In the genomic region with DNA sequence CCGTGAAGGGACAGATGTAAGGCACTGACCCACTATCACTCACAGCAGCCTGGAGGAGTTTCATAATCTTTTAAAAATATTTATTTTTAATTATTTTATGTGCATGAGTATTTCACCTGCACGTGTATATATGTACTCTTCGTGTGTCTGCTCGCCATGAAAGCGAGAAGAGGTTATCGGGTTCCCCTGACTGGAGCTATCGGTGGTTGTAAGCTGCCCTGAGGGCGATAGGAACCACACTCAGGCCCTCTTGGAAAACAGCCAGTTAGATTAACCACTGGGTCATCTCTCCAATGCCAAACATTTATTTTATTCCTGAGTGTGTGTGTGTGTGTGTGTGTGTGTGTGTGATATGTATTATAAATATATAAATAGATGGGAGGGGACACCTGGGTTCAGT, we compare ENCODE assay signal across 23 mouse cellular contexts. TPM values are rescaled to one million over a fixed set of nuclear protein-coding genes. Genes with fewer than 3 reads are reported as not detected.
A peak's percentile ranks its signal among the peaks of the same experiment; 100 is the strongest.
DNase-seq lines count a peak whose midpoint lies in the region; ATAC-seq and TF ChIP-seq lines count a peak whose summit lies in the region.
"Had no signal": no experiment of that assay in that cellular context is flagged by ENCODE, and none has a peak within 500 bp of the region (broad histone marks: within the 10 kb centered on the region; RNA-seq: fewer than 3 reads in every experiment).

No protein-coding gene starts in this region.

- no peak overlapping the region for H3K27ac ChIP-seq in heart, embryonic 10.5 days
- peak overlapping the region; percentile 69 for H3K27ac ChIP-seq in MEL (ENCODE audit: control insufficient read depth, low read depth, low read length)

- TF ChIP-seq CTCF in MEL (IDR thresholded peaks at IDR 0.05 in 2 of 3, conservative IDR thresholded peaks at IDR 0.05 in 1 of 3; ENCODE audit: control insufficient read depth in 1 of 3, insufficient read depth in 1 of 3, low read depth in 2 of 3, low read length in 3 of 3, poor library complexity in 1 of 3, severe bottlenecking in 1 of 3), result no peak

- peaks cover 19% of the 10 kb centered on the region for H3K36me3 ChIP-seq in heart, embryonic 10.5 days
- peaks cover 17 to 28% of the 10 kb centered on the region in 2 experiments for H3K36me3 ChIP-seq in MEL (ENCODE audit: control insufficient read depth in 1 of 2, insufficient read depth in 2 of 2, low read length in 2 of 2)

- TF ChIP-seq EP300 in MEL (IDR thresholded peaks at IDR 0.05; ENCODE audit: low read depth in 1 of 2, low read length in 2 of 2), result peak; percentile 70 to 79

- H3K79me2 ChIP-seq in MEL (ENCODE audit: control insufficient read depth, insufficient read depth, low read length, poor library complexity), result peaks cover 37% of the 10 kb centered on the region

- no peak for ATAC-seq in cerebellum, adult (ENCODE audit: insufficient number of reproducible peaks, low FRiP score, low TSS enrichment)
- ATAC-seq: activated CD4-positive, CD25-positive, alpha-beta regulatory T cell, adult 4 months; CD4-positive, CD25-positive, alpha-beta regulatory T cell, adult 4 months; Patski had no signal

- H3K9ac ChIP-seq in MEL (ENCODE audit: control insufficient read depth, low read depth, low read length, poor library complexity, severe bottlenecking), result peak overlapping the region; percentile 59

- 86% methylated on average over 8 of the region's 8 CpGs for WGBS in heart, embryonic 10.5 days

- peaks cover 14% of the 10 kb centered on the region; the same call in 1 of the 2 replicates for H3K4me1 ChIP-seq in heart, embryonic 10.5 days
- H3K4me1 ChIP-seq in MEL (ENCODE audit: control insufficient read depth in 1 of 2, insufficient read depth in 2 of 2, low read length in 2 of 2), result peaks cover 3 to 15% of the 10 kb centered on the region in 2 experiments; a peak in 3 of 4 replicates

- TF ChIP-seq POLR2A in MEL (IDR thresholded peaks at IDR 0.05; ENCODE audit: control insufficient read depth in 1 of 2, insufficient read depth in 1 of 2, low read depth in 1 of 2, low read length in 2 of 2, poor library complexity in 1 of 2), result no peak

- H3K27me3 ChIP-seq in heart, embryonic 10.5 days (ENCODE audit: insufficient read depth, poor library complexity, severe bottlenecking), result 0 out of 2 replicates have a peak, but pooled peaks cover 4% of the 10 kb centered on the region
- no peaks in the 10 kb centered on the region for H3K27me3 ChIP-seq in MEL (ENCODE audit: control insufficient read depth in 1 of 2, insufficient read depth in 2 of 2, low read length in 2 of 2)
- H3K27me3 ChIP-seq: CH12.LX, Patski had no signal

- H3K4me3 ChIP-seq in heart, embryonic 10.5 days, result no peak overlapping the region
- peak overlapping the region; percentile 35 to 64 for H3K4me3 ChIP-seq in MEL (ENCODE audit: control insufficient read depth in 1 of 2, insufficient read depth in 1 of 2, low read depth in 2 of 2, low read length in 2 of 2)

- no peaks in the 10 kb centered on the region for H3K9me3 ChIP-seq in heart, embryonic 10.5 days
- H3K9me3 ChIP-seq in MEL (replicated peaks; ENCODE audit: insufficient read depth, low read length), result no peaks in the 10 kb centered on the region
- H3K9me3 ChIP-seq: G1E had no signal

- peak; percentile 20 for DNase-seq in cerebellum, adult 9-11 months
- peak; percentile 75 for DNase-seq in heart, adult 11 months
- DNase-seq in heart, embryonic 10.5 days (ENCODE audit: low spot score), result no peak
- DNase-seq in MEL (ENCODE audit: low read depth, low spot score), result peak; percentile 65
- DNase-seq in layer of hippocampus, postnatal 36 days, result no peak
- DNase-seq: adrenal gland, adult 2 months; adrenal gland, adult 8-10 months; adrenal gland, postnatal 10 days; adrenal gland, postnatal 14 days; adrenal gland, postnatal 25 days; adrenal gland, postnatal 36 days; B cell, adult 2 months; cerebellum, adult 11 months; cerebellum, adult 11-12 months; cerebellum, adult 18-20 months; cerebellum, adult 2 months; cerebellum, adult 8-10 months had no signal

- TF ChIP-seq RAD21 in MEL (IDR thresholded peaks at IDR 0.05; ENCODE audit: low read depth, low read length), result no peak

TF ChIP-seq in MEL, 35 proteins besides CTCF, POLR2A, EP300 and RAD21:
- TF ChIP-seq E2F4 (IDR thresholded peaks at IDR 0.05; ENCODE audit: borderline replicate concordance, low read depth, low read length) (no peak), TCF12 (IDR thresholded peaks at IDR 0.05; ENCODE audit: low read depth, low read length) (peak; percentile 84), ETS1 (IDR thresholded peaks at IDR 0.05; ENCODE audit: low read depth, low read length) (peak; percentile 73), JUND (IDR thresholded peaks at IDR 0.05; ENCODE audit: low read depth, low read length) (no peak), MXI1 (IDR thresholded peaks at IDR 0.05; ENCODE audit: low read depth, low read length) (peak; percentile 71), MEF2A (IDR thresholded peaks at IDR 0.05; ENCODE audit: extremely low read depth, insufficient replicate concordance, low read depth, low read length, poor library complexity, severe bottlenecking) (no peak), ZKSCAN1 (IDR thresholded peaks at IDR 0.05; ENCODE audit: low read depth, low read length) (no peak), USF1 (IDR thresholded peaks at IDR 0.05; ENCODE audit: low read depth, low read length) (no peak), ZNF384 (IDR thresholded peaks at IDR 0.05; ENCODE audit: low read depth, low read length) (no peak), TAL1 (IDR thresholded peaks at IDR 0.05; ENCODE audit: low read length) (peak; percentile 57), BHLHE40 (IDR thresholded peaks at IDR 0.05; ENCODE audit: borderline replicate concordance, low read depth, low read length) (peak; percentile 73; the same call in 1 of the 2 replicates), TBP (IDR thresholded peaks at IDR 0.05; ENCODE audit: low read depth, low read length) (0 out of 2 replicates have a peak, but pooled peaks have one; percentile 19), MAFK (IDR thresholded peaks at IDR 0.05; ENCODE audit: borderline replicate concordance, low read depth, low read length) (no peak), POLR2AphosphoS2 (IDR thresholded peaks at IDR 0.05; ENCODE audit: low read length) (no peak), GATA1 (IDR thresholded peaks at IDR 0.05; ENCODE audit: low read depth, low read length) (peak; percentile 89), RCOR1 (IDR thresholded peaks at IDR 0.05; ENCODE audit: low read depth, low read length) (peak; percentile 41; the same call in 1 of the 2 replicates)

RNA-seq across cellular contexts. Expression of a gene that starts 1.8 kb away (rescaled TPM):
- 76.5 and 89.5 TPM in 2 replicates for polyA plus RNA-seq in heart, embryonic 10.5 days (2016; fragmentation: Nextera tagmentation; extraction: Ambion mirVana)
- total RNA-seq in MEL (2012; rRNA removed), result 36.7 and 38.4 TPM in 2 replicates
- 100 to 1,000 TPM; 132 to 216 TPM for polyA plus RNA-seq in MEL (2012; ENCODE audit: insufficient read depth in 1 of 2, insufficient read length in 2 of 2, low read depth in 1 of 2, low replicate concordance in 2 of 2, missing spikeins in 1 of 2)
- total RNA-seq in layer of hippocampus, postnatal 36 days (2021), result 10 to 100 TPM; 63.5 to 69.8 TPM

RNA-seq across cellular contexts. Expression of a gene that starts 3.6 kb away (rescaled TPM):
- 75.5 and 82.4 TPM in 2 replicates for polyA plus RNA-seq in heart, embryonic 10.5 days (2016; fragmentation: Nextera tagmentation; extraction: Ambion mirVana)
- total RNA-seq in MEL (2012; rRNA removed), result 45.9 and 48.1 TPM in 2 replicates
- 10 to 100 TPM in 1 of 2 experiments, not detected in 1; 75.3 TPM for polyA plus RNA-seq in MEL (2012; ENCODE audit: insufficient read depth in 1 of 2, insufficient read length in 2 of 2, low read depth in 1 of 2, low replicate concordance in 2 of 2, missing spikeins in 1 of 2)
- 100 to 1,000 TPM; 112 to 117 TPM for total RNA-seq in layer of hippocampus, postnatal 36 days (2021)

RNA-seq across cellular contexts. Expression of a gene that starts 30.8 kb away (rescaled TPM):
- polyA plus RNA-seq in heart, embryonic 10.5 days (2016; fragmentation: Nextera tagmentation; extraction: Ambion mirVana), result 38.0 and 50.8 TPM in 2 replicates
- total RNA-seq in MEL (2012; rRNA removed), result 103 and 134 TPM in 2 replicates
- 100 to 1,000 TPM in 1 of 2 experiments, not detected in 1; 175 TPM for polyA plus RNA-seq in MEL (2012; ENCODE audit: insufficient read depth in 1 of 2, insufficient read length in 2 of 2, low read depth in 1 of 2, low replicate concordance in 2 of 2, missing spikeins in 1 of 2)
- total RNA-seq in layer of hippocampus, postnatal 36 days (2021), result 10 to 100 TPM; 45.1 to 55.6 TPM

RNA-seq across cellular contexts. Expression of a gene that starts 51.6 kb away (rescaled TPM):
- polyA plus RNA-seq in heart, embryonic 10.5 days (2016; fragmentation: Nextera tagmentation; extraction: Ambion mirVana), result 30.1 and 35.6 TPM in 2 replicates
- total RNA-seq in MEL (2012; rRNA removed), result 17.7 and 18.4 TPM in 2 replicates
- 10 to 100 TPM in 1 of 2 experiments, not detected in 1; 19.5 TPM for polyA plus RNA-seq in MEL (2012; ENCODE audit: insufficient read depth in 1 of 2, insufficient read length in 2 of 2, low read depth in 1 of 2, low replicate concordance in 2 of 2, missing spikeins in 1 of 2)
- total RNA-seq in layer of hippocampus, postnatal 36 days (2021), result 10 to 100 TPM; 10.0 to 10.4 TPM

RNA-seq across cellular contexts. Expression of a gene that starts 53.0 kb away (rescaled TPM):
- polyA plus RNA-seq in heart, embryonic 10.5 days (2016; fragmentation: Nextera tagmentation; extraction: Ambion mirVana), result 77.3 and 84.6 TPM in 2 replicates
- total RNA-seq in MEL (2012; rRNA removed), result 16.1 and 16.4 TPM in 2 replicates
- 10 to 100 TPM; 16.7 to 98.2 TPM for polyA plus RNA-seq in MEL (2012; ENCODE audit: insufficient read depth in 1 of 2, insufficient read length in 2 of 2, low read depth in 1 of 2, low replicate concordance in 2 of 2, missing spikeins in 1 of 2)
- total RNA-seq in layer of hippocampus, postnatal 36 days (2021), result 100 to 1,000 TPM in 1 of 2 experiments, 10 to 100 TPM in 1; 97.2 to 101 TPM

Comparison
In these comparisons a context has a peak if more than half of its experiments do, and no peak if none do; other contexts are left out.
1. DNase-seq: peak in cerebellum, adult 9-11 months (single experiment), heart, adult 11 months (single experiment) and MEL (single experiment); none in heart, embryonic 10.5 days (single experiment) and layer of hippocampus, postnatal 36 days (0 of 2).